Mouse (Mus musculus) c-Kit-positive CD71-positive TER-119-positive erythroid progenitor cells, embryonic 14.5 days (primary cell): Measurements from ENCODE around the gene Clec4b1.
"Not testable (repeated sequence)": the region's sequence is repeated elsewhere in the genome, so short reads cannot be mapped to it uniquely, and the experiment has no call there.

ENCODE experiments used
- DNase-seq: peaks from one replicate; pipeline ENCODE4 v3.0.0-alpha.2; 2013; ENCODE audit warnings: low spot score

Clec4b1 gene

GRCm38 (mm10) chr6:123049742-123050372 is at the start of gene Clec4b1:
Gene Clec4b1, plus strand, starts transcription at chr6:123049962.
- no peak for DNase-seq

GRCm38 (mm10) chr6:123004696-123005095 is 45.1 kb upstream of the Clec4b1 start:
- DNase-seq = not testable (repeated sequence)

- DNase-seq = no peak
Measured at GRCm38 (mm10) chr6:123005591-123005990, 44.2 kb upstream of the Clec4b1 start.

- no peak for DNase-seq
Measured at GRCm38 (mm10) chr6:123095125-123095843, 45.5 kb downstream of the Clec4b1 start.

GRCm38 (mm10) chr6:123106128-123106527 is 56.4 kb downstream of the Clec4b1 start, which contains the start of gene Clec4a2:
Gene Clec4a2, plus strand, starts transcription at chr6:123106428.
- not testable (repeated sequence) for DNase-seq
